Mouse (Mus musculus) CH12.LX (cell line): ENCODE results near the gene Zfp612. TPM values are rescaled to one million over a fixed set of nuclear protein-coding genes. Genes with fewer than 3 reads are reported as not detected.

Source experiments
- DNase-seq: peaks from one replicate; pipeline ENCODE4 v3.0.0-alpha.2; 2013; ENCODE audit errors: extremely low read depth
- H3K27ac ChIP-seq: 2 replicates; pipeline ENCODE4 v1.5.1; 2012; ENCODE audit warnings: low read depth, mild to moderate bottlenecking, control low read depth, moderate library complexity; ENCODE audit not compliant: insufficient read depth
- H3K27me3 ChIP-seq: replicated peaks from 2 replicates; pipeline ENCODE3; 2012; ENCODE audit warnings: inconsistent platforms
- H3K36me3 ChIP-seq, 2 experiments: replicated peaks in 1 of 2; 2 replicates each; pipeline versions ENCODE3 to v1.6.1; 2012; ENCODE audit warnings: inconsistent platforms in 1 of 2, low read length in 1 of 2, mild to moderate bottlenecking in 1 of 2, mixed read lengths in 1 of 2, moderate library complexity in 1 of 2; ENCODE audit not compliant: control insufficient read depth in 1 of 2, insufficient read depth in 1 of 2
- H3K4me1 ChIP-seq, 2 experiments: 2 replicates each; pipeline ENCODE4 v1.6.1; 2012; ENCODE audit warnings: inconsistent platforms in 1 of 2, moderate library complexity in 1 of 2; ENCODE audit not compliant: insufficient read depth in 2 of 2, control insufficient read depth in 1 of 2
- H3K4me2 ChIP-seq: 2 replicates; pipeline ENCODE4 v1.6.1; 2012; ENCODE audit warnings: low read depth, mild to moderate bottlenecking, control low read depth; ENCODE audit not compliant: poor library complexity, insufficient read depth, severe bottlenecking
- H3K4me3 ChIP-seq, 3 experiments: fragments of 150-350 bp in 1 of 3; sonication (generic) in 1 of 3; replicated peaks in 1 of 3; 2 replicates each; pipeline versions ENCODE3 to v1.5.1; 2011 to 2012; ENCODE audit warnings: low read depth in 2 of 3, low read length in 2 of 3, mild to moderate bottlenecking in 2 of 3, moderate library complexity in 2 of 3, control low read depth in 1 of 3, improper control_type of control experiment in 1 of 3, inconsistent platforms in 1 of 3, mixed read lengths in 1 of 3; ENCODE audit not compliant: poor library complexity in 1 of 3
- H3K79me2 ChIP-seq: replicated peaks from 2 replicates; pipeline ENCODE4 v1.6.1; 2012; ENCODE audit warnings: mild to moderate bottlenecking, moderate library complexity; ENCODE audit not compliant: control insufficient read depth, poor library complexity, insufficient read depth, severe bottlenecking; ENCODE audit errors: extremely low read depth
- H3K9ac ChIP-seq: 2 replicates; pipeline ENCODE4 v1.6.1; 2012; ENCODE audit warnings: low read depth, mild to moderate bottlenecking, control low read depth, moderate library complexity; ENCODE audit not compliant: insufficient read depth
- H3K9me3 ChIP-seq: replicated peaks from 2 replicates; pipeline ENCODE3; 2012; ENCODE audit warnings: low read length, inconsistent platforms, mixed read lengths
- BHLHE40 ChIP-seq: IDR thresholded peaks from 2 replicates; pipeline ENCODE4 v1.6.1; 2011; ENCODE audit warnings: mild to moderate bottlenecking, low read depth, low read length, improper control_type of control experiment
- CHD1 ChIP-seq: IDR thresholded peaks from 2 replicates; pipeline ENCODE4 v1.6.1; 2012; ENCODE audit warnings: low read depth, low read length, improper control_type of control experiment, inconsistent platforms
- CTCF ChIP-seq, 2 experiments: IDR thresholded peaks in 1 of 2; conservative IDR thresholded peaks in 1 of 2; 2 replicates each; pipeline ENCODE4 v1.5.1; 2011 to 2012; ENCODE audit warnings: low read depth in 2 of 2, low read length in 2 of 2, improper control_type of control experiment in 1 of 2, inconsistent platforms in 1 of 2, mild to moderate bottlenecking in 1 of 2, moderate library complexity in 1 of 2
- EP300 ChIP-seq: IDR thresholded peaks from 2 replicates; pipeline ENCODE4 v1.6.1; 2011; ENCODE audit warnings: low read length, improper control_type of control experiment
- ETS1 ChIP-seq: conservative IDR thresholded peaks from 2 replicates; pipeline ENCODE4 v1.6.1; 2012; ENCODE audit warnings: low read depth, mild to moderate bottlenecking, inconsistent platforms, low read length, improper control_type of control experiment, moderate library complexity
- GABPA ChIP-seq: IDR thresholded peaks from 2 replicates; pipeline ENCODE4 v1.6.1; 2012; ENCODE audit warnings: low read depth, low read length, improper control_type of control experiment, inconsistent platforms; ENCODE audit not compliant: insufficient replicate concordance
- HCFC1 ChIP-seq: IDR thresholded peaks from 2 replicates; pipeline ENCODE4 v1.6.1; 2012; ENCODE audit warnings: low read depth, mild to moderate bottlenecking, inconsistent platforms, low read length, improper control_type of control experiment
- JUN ChIP-seq: IDR thresholded peaks from 2 replicates; pipeline ENCODE4 v1.6.1; 2011; ENCODE audit warnings: low read depth, mild to moderate bottlenecking, low read length, improper control_type of control experiment, moderate library complexity; ENCODE audit not compliant: insufficient read depth
- JUND ChIP-seq: conservative IDR thresholded peaks from 2 replicates; pipeline ENCODE4 v1.6.1; 2011; ENCODE audit warnings: low read depth, low read length, improper control_type of control experiment
- MAFK ChIP-seq: IDR thresholded peaks from 2 replicates; pipeline ENCODE4 v1.6.1; 2011; ENCODE audit warnings: low read length, improper control_type of control experiment; ENCODE audit not compliant: insufficient replicate concordance
- MEF2A ChIP-seq: IDR thresholded peaks from 2 replicates; pipeline ENCODE4 v1.6.1; 2014; ENCODE audit warnings: low read depth, mild to moderate bottlenecking, inconsistent platforms, low read length, improper control_type of control experiment, borderline replicate concordance
- MXI1 ChIP-seq: IDR thresholded peaks from 2 replicates; pipeline ENCODE4 v1.6.1; 2011; ENCODE audit warnings: mild to moderate bottlenecking, low read depth, low read length, improper control_type of control experiment
- MYC ChIP-seq: IDR thresholded peaks from 2 replicates; pipeline ENCODE4 v1.6.1; 2011; ENCODE audit warnings: low read depth, mild to moderate bottlenecking, improper control_type of control experiment, low read length
- NELFE ChIP-seq: IDR thresholded peaks from 2 replicates; pipeline ENCODE4 v1.6.1; 2011; ENCODE audit warnings: low read depth, low read length, improper control_type of control experiment
- NRF1 ChIP-seq: IDR thresholded peaks from 2 replicates; pipeline ENCODE4 v1.6.1; 2014; ENCODE audit warnings: low read depth, mild to moderate bottlenecking, inconsistent platforms, low read length, improper control_type of control experiment, moderate library complexity
- PAX5 ChIP-seq: IDR thresholded peaks from 2 replicates; pipeline ENCODE4 v1.6.1; 2012; ENCODE audit warnings: low read length, inconsistent platforms, mixed read lengths
- POLR2A ChIP-seq: IDR thresholded peaks from 2 replicates; pipeline ENCODE4 v1.6.1; 2011; ENCODE audit warnings: low read depth, mild to moderate bottlenecking, improper control_type of control experiment, low read length
- POLR2AphosphoS2 ChIP-seq: IDR thresholded peaks from 2 replicates; pipeline ENCODE4 v1.6.1; 2011; ENCODE audit warnings: low read depth, low read length, improper control_type of control experiment
- RAD21 ChIP-seq: IDR thresholded peaks from 2 replicates; pipeline ENCODE4 v1.6.1; 2011; ENCODE audit warnings: low read depth, mild to moderate bottlenecking, low read length, improper control_type of control experiment, moderate library complexity
- SMC3 ChIP-seq: IDR thresholded peaks from 2 replicates; pipeline ENCODE4 v1.6.1; 2011; ENCODE audit warnings: low read depth, low read length, improper control_type of control experiment
- TCF12 ChIP-seq: IDR thresholded peaks from 2 replicates; pipeline ENCODE4 v1.6.1; 2014; ENCODE audit warnings: low read depth, mild to moderate bottlenecking, inconsistent platforms, low read length, improper control_type of control experiment
- UBTF ChIP-seq: IDR thresholded peaks from 2 replicates; pipeline ENCODE4 v1.6.1; 2012; ENCODE audit warnings: low read depth, mild to moderate bottlenecking, inconsistent platforms, low read length, improper control_type of control experiment, moderate library complexity
- USF1 ChIP-seq: IDR thresholded peaks from 2 replicates; pipeline ENCODE4 v1.6.1; 2014; ENCODE audit warnings: low read depth, mild to moderate bottlenecking, inconsistent platforms, low read length, improper control_type of control experiment
- USF2 ChIP-seq: conservative IDR thresholded peaks from 2 replicates; pipeline ENCODE4 v1.6.1; 2011; ENCODE audit warnings: low read depth, low read length, improper control_type of control experiment
- ZC3H11A ChIP-seq: IDR thresholded peaks from 2 replicates; pipeline ENCODE4 v1.6.1; 2012; ENCODE audit warnings: low read depth, mild to moderate bottlenecking, inconsistent platforms, low read length, improper control_type of control experiment
- ZMIZ1 ChIP-seq: IDR thresholded peaks from 2 replicates; pipeline ENCODE4 v1.6.1; 2012; ENCODE audit warnings: low read depth, mild to moderate bottlenecking, inconsistent platforms, low read length, improper control_type of control experiment
- dilution Hi-C: fragments of 300-500 bp; cut with MboI; formaldehyde crosslinking; loops from 2 replicates; pipeline ENCODE4 v1.14.3; 2020; ENCODE audit warnings: low sequenced_read_pairs; ENCODE audit not compliant: extremely low pct_unique_long_range_greater_than_20kb, extremely low pct_ligation_motif_present
- in situ Hi-C: fragments of 300-500 bp; cut with MboI; formaldehyde crosslinking; loops from 3 replicates; pipeline ENCODE4 v1.14.3; 2019; ENCODE audit warnings: low sequenced_read_pairs, low pct_ligation_motif_present, low pct_unique_long_range_greater_than_20kb, mixed read lengths
- polyA plus RNA-seq: library from polyadenylated mRNA; unstranded; fragments of >175 nt; gene quantifications from 2 replicates; pipeline ENCODE4 v1.2.1, GENCODE M21; 2012; ENCODE audit warnings: low read depth; ENCODE audit not compliant: insufficient read length
- total RNA-seq, 2 experiments: library from RNA; depleted of rRNA; stranded (reverse); fragments of 300-350 nt in 1 of 2; fragments of >200 nt in 1 of 2; gene quantifications; 2 replicates each; pipeline ENCODE4 v1.2.3; 2012 to 2014

Zfp612 gene
- total and polyA plus RNA-seq, 3 experiments = 0.08 to 1.3 (median 0.13) TPM

- no peak for DNase-seq
- Histone ChIP-seq H3K9ac (no peak overlapping the region), H3K27ac (no peak overlapping the region), H3K4me1 (no peaks in the 10 kb centered on the region), H3K4me3 (no peak overlapping the region), H3K9me3 (peaks cover 10% of the 10 kb centered on the region), H3K4me2 (no peak overlapping the region), H3K79me2 (no peaks in the 10 kb centered on the region; the same call in 1 of the 2 replicates), H3K27me3 (no peaks in the 10 kb centered on the region)
- in situ Hi-C loops = loop anchor here (10.0 kb wide), 1 partner anchor 49 kb away; no protein-coding TSS in a partner anchor
- TF ChIP-seq USF1 (no peak), RAD21 (no peak), NRF1 (no peak), MXI1 (no peak), TCF12 (no peak), JUND (no peak), ETS1 (no peak), EP300 (no peak), CHD1 (no peak), PAX5 (no peak)
- TF ChIP-seq, all 38 proteins: peak for 0
- dilution Hi-C loops = no loop called here
- no peaks in the 10 kb centered on the region for H3K36me3 ChIP-seq
Observed at GRCm38 (mm10) chr8:110064161-110064560, 15.4 kb upstream of the Zfp612 start.

DNA sequence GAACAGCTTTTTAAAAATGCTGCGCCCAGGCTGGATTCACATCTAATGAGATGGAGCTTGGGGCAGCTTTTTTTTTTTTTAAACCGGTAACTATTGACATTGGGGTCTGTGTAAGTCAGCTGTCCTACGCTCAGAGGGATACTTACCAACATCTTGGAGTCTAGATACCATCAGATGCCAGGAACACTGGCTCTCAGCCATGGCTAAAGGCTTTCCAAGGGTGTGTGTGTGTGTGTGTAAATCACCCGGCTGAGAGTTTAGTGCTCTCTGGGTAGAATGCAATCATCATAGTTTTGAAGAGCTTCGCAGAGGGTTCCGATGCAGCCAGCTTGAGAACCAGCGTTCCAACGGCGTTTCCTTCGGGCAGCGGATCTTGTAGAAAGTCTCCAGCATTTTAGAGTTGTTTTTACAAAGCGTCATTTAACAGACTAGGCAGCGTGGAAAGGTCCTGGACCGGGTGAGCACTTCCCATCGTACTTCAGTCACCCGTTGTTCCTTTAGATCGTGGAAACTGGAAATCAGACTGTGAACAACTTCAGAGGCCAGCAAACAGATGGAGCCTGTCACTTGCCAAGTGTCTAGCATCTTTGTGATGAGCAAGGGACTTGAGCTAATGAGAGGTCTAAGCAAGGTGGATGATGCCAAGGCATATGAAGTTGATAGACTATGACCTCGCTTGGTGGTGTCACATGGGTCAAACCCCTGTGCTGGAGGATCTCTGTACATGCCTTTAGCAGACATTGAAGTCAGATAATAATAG is 14.8 kb upstream of the Zfp612 start:
- no peaks in the 10 kb centered on the region for H3K27me3 ChIP-seq
- DNase-seq = no peak
- no peaks in the 10 kb centered on the region; the same call in 1 of the 2 replicates for H3K79me2 ChIP-seq
- no peak overlapping the region for H3K4me3 ChIP-seq
- dilution Hi-C loops (no loop called here), in situ Hi-C loops (loop anchor here (10.0 kb wide), 1 partner anchor 50 kb away; no protein-coding TSS in a partner anchor)
- H3K36me3 ChIP-seq = no peaks in the 10 kb centered on the region
- peaks cover 10% of the 10 kb centered on the region for H3K9me3 ChIP-seq
- H3K9ac ChIP-seq = no peak overlapping the region
- TF ChIP-seq PAX5 (no peak), ZMIZ1 (no peak), ZC3H11A (no peak), CHD1 (no peak), SMC3 (no peak), TCF12 (no peak), USF2 (no peak), UBTF (no peak), HCFC1 (no peak), MYC (no peak), MAFK (no peak), BHLHE40 (no peak), NELFE (no peak), GABPA (no peak), POLR2AphosphoS2 (no peak), MEF2A (no peak), JUN (no peak), CTCF (conservative IDR thresholded peaks at IDR 0.05 in 1 of 2, IDR thresholded peaks at IDR 0.05 in 1 of 2; ENCODE audit: low read depth in 2 of 2, low read length in 2 of 2) (no peak), POLR2A (no peak)
- TF ChIP-seq, all 38 proteins: peak for 0
- no peaks in the 10 kb centered on the region for H3K4me1 ChIP-seq
- H3K27ac ChIP-seq = no peak overlapping the region
- H3K4me2 ChIP-seq = no peak overlapping the region
